Mouse (Mus musculus) bone marrow macrophage, adult 2 months (primary cell): ENCODE measurements around the gene Gm15737.

Experiments used
- CTCF ChIP-seq: IDR thresholded peaks from 2 replicates; pipeline ENCODE4 v1.5.1; 2012; ENCODE audit warnings: low read depth, mild to moderate bottlenecking, low read length, moderate library complexity
- POLR2A ChIP-seq: IDR thresholded peaks from 2 replicates; pipeline ENCODE4 v1.6.1; 2012; ENCODE audit warnings: mild to moderate bottlenecking, low read depth, low read length, borderline replicate concordance

DNA sequence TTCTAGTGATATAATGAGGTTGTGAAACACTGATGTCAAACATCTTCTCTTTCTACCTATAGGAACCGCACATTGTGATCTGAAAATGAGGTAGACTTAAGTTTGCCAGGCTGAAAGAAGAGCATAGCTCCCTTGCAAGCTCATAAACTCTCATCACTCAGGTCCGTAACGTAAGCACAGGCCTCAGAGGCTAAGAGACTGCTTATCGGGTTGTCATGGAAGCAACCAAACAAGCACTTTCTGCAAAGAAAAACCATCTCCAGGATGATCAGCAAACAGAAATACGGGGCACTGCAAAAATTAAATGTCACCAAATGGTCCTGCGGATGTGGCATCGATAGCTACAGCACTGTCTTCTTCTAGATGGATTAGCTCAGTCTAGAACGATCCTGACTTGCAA lies 23.3 kb upstream of the Gm15737 start:
- no peak for TF ChIP-seq CTCF
- TF ChIP-seq POLR2A: no peak
